Mouse (Mus musculus) spleen, postnatal 14 days (tissue): ENCODE results near the gene Hspb6.

Source experiments
- DNase-seq, 2 experiments: peaks; one replicate each; pipeline ENCODE4 v3.0.0; 2021 to 2022; ENCODE audit warnings: low spot score in 2 of 2

Gene Hspb6

DNA sequence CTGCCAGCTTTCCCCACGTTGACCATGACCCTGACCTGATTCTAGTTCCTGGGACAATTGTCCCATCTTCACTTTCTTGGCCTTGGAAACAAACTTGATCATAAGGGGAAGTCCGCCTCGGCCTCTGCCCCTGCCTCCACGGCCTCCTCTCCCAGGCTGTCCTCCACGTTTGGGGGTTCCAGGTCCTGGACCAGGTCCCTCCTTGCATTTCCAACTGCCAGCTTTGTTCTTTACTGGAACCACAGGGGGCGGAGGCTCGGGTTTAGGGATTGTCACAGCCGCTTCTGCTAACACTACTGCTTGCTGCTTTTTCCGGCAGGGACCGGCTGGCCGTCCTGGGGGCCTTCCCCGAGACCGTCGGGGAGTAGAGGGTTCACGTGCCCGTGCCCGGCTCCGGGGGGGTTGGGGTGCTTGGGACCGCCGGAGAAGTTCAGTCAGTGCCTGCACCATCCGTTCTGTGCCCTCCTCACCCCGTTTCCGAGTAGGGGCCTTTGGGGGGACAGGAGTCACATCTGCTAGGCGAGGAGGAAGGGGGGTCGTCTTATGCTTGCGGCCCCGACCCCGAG is 34.6 kb downstream of the Hspb6 start:
- DNase-seq: no peak

GRCm38 (mm10) chr7:30587842-30588667 is 36.1 kb downstream of the Hspb6 start:
- peak; percentile 29 to 47 for DNase-seq

GRCm38 (mm10) chr7:30588676-30589434 is 36.9 kb downstream of the Hspb6 start, which contains the start of gene Kmt2b:
Gene Kmt2b, minus strand, starts transcription at chr7:30588726.
- DNase-seq: peak; percentile 90 to 92

DNA sequence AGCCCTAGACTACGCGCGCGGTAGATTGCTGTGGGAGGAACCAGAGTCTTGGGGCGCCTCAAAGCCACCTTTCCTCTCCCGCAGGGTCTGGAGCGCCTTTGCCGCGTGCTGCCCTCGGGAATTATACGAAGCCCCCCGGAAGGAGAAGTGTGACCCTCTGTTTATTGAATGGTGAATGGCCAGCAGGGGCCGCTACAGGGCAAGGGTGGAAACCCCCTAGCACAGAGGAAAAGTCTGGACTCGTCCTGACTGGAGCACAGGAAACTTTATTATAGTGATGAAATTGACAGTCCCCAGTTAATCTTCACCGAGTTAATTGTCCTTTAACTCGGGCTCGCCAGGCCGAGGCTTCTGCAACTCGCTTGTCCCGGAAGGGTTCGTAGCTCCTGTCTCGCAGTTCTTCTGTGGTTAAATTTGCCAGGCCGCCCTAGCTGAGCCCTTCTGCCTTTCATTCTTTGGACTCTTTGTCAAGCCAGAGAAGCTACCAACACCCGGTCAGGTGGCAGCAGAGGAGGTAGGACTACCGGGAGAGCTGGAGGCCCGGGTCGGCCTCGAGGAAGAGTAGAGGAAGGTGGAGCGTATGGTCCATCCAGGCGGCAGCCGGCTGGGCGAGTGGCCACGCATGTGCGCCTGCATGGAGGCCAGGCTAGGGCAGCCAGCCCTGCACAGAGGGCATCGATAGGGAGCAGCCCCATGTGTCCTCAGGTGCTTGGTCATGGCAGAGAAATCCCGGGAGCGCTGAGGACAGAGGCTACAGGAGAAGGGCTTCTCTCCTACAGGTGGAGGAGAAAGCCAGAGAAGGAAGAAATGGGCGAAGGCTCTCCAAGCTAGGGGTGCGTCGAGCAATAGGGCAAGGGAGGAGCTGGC is 37.7 kb downstream of the Hspb6 start:
- DNase-seq: peak; percentile 69 to 79

DNA sequence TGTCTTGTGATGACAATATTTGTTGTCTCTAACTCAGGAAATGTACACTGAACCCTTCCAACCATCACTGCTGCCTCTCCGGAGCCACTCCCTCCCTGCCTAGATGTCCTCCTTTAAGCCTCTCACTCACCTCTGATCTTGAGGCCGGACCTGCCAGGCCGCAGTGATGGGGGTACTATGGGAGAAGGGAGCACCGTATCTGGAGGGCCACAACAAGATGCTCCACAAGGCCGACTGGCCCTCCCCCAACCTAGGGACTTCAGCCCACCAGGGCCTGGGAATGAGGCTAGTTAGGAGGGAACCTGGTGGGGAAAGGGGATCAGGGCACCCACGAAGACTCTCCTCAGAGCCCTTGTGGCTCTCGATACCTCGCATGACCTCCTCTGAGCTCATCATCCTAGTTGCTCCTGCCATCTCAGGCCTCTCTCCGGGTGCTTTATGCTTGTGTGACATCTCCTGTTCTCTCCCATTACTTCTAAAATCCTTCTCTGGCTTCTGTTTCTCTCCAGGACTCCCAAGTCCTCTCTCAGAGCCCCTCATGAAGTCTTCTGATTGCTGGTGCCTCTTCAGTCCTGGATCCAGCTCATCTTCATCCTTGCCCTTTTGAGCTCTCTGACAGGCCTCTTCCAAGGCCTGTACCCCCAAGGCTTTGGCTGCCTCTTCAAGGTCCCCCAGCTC is 39.1 kb downstream of the Hspb6 start:
- DNase-seq: no peak

DNA sequence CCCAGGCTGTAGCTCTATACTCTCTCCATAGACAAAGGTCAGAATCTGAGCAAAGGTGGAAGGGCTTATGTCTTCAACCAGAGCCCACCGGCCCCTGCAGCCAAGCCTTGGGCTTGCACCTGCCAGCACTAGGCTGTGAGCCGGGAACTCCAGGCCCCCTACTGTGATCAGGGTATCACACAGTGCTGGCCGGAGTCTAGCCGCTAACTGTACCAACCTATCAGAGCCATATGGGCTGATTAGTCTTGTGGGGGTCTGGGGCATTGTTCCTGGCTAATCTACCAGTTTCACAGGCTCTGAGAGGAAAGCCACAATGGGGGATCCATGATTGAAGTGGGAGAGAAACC is 39.6 kb downstream of the Hspb6 start:
- DNase-seq: no peak

GRCm38 (mm10) chr7:30592772-30593423 is 40.9 kb downstream of the Hspb6 start:
- no peak for DNase-seq

- no peak for DNase-seq
Measured at GRCm38 (mm10) chr7:30593579-30594509, 41.9 kb downstream of the Hspb6 start.

- DNase-seq: no peak
Measured at GRCm38 (mm10) chr7:30594510-30595024, 42.6 kb downstream of the Hspb6 start.

DNA sequence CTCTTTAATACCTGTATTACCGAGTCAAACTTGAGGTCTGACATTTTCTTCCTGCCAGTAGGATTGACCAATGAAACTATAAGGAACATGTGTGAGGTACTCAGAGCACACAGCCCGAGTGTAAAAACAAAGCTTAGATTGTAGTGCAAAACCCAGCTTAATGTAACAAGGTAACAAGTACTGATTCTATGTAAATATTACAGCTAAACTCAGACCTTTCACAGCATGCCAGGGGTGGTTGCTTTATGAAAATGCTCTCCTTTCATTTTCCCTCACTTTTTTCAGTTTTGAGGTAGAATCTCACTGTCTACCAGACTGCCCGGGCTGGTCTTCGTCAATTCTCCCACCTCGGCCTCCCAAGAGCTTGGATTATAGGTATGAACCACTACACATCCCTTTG is 44.1 kb downstream of the Hspb6 start:
- no peak for DNase-seq

DNA sequence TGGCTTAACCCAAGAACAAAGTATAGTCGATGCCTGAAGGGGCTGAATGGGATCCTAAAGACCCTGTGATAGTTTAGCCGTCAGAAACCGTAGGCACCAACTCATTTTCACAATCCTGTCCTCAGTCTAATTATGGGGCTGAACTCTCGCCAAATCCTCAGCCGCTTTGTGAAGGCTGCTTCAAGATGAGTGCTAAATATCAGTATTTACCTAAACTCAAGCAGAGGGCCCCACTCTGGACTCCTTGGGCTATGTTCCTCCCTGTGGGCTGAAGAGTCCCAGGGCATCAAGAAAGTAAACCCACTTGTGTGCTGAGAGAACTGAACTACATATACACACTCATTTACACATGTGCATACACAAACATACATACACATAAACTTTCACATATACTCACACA is 44.8 kb downstream of the Hspb6 start:
- no peak for DNase-seq

DNA sequence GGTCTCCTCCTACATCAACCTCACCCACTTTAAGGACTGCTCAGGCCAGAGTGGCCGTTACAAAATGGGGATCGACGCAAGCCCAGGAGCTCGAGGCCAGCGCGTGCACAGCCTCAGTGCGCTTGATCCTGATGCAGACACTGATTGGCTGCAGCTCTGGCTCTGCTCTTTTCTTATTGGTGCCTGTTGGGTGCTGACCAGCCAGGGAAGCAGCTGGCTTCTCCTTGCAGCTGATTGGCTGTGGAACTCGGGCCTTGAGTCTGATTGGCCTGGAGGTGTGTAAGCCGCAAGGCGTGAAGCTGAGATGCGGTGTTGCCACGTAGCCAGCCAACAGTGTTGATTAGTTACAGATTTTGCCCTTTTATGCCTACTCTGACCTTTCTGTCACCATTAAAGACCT is 46.8 kb downstream of the Hspb6 start, which contains the start of gene Zbtb32:
Gene Zbtb32, minus strand, starts transcription at position 124 of the 400 bp plus-strand sequence.
- no peak for DNase-seq

- peak; percentile 61 to 67 for DNase-seq
Measured at GRCm38 (mm10) chr7:30599933-30600353, 48.0 kb downstream of the Hspb6 start.

- no peak for DNase-seq
Measured at GRCm38 (mm10) chr7:30600651-30601050, 48.7 kb downstream of the Hspb6 start.

GRCm38 (mm10) chr7:30602583-30602982 is 50.6 kb downstream of the Hspb6 start:
- DNase-seq: no peak

DNA sequence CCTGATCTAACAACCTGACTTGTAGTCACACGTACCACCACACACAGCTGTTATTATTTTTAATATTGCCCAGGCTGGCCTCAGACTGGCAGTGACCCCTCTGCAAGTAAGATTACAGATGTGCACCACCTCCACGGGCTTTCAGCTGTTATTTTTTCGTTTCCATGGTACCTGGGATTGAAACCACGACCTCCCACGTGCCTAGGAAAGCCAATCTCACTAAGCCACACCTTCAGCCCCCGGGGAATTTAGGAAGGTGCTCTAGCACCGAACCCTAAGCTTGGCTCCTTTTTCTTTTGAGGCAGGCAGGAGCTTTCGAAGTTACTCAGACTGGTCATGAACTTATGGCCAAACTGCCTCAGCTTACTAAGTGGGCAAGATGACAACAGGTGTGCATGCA is 52.4 kb downstream of the Hspb6 start:
- no peak for DNase-seq

GRCm38 (mm10) chr7:30604944-30605343 is 53.0 kb downstream of the Hspb6 start:
- no peak for DNase-seq
